Mouse (Mus musculus) midbrain, embryonic 14.5 days (tissue): ENCODE results near the gene Pp2d1. TPM values are rescaled to one million over a fixed set of nuclear protein-coding genes. Genes with fewer than 3 reads are reported as not detected.

Experiments used
- ATAC-seq: fragments of 200-750 bp; cut with Nextera tagmentation; 2 replicates; pipeline ENCODE4 v1.8.0; 2017; ENCODE audit warnings: moderate number of reproducible peaks, moderate library complexity; ENCODE audit not compliant: low FRiP score, low TSS enrichment
- DNase-seq: peaks from one replicate; pipeline ENCODE4 v3.0.0-alpha.2; 2015
- H3K27ac ChIP-seq: fragments of 300-500 bp; sonication (generic); replicated peaks from 2 replicates; pipeline ENCODE4 v1.5.1; 2014; ENCODE audit warnings: mild to moderate bottlenecking, low read depth, low read length, moderate library complexity
- H3K27me3 ChIP-seq: fragments of 300-500 bp; sonication (generic); 2 replicates; pipeline ENCODE4 v1.6.1; 2014; ENCODE audit warnings: low read length, control low read depth, mixed read lengths; ENCODE audit not compliant: control insufficient read depth, insufficient read depth
- H3K36me3 ChIP-seq: fragments of 300-500 bp; sonication (generic); 2 replicates; pipeline ENCODE4 v1.6.1; 2014; ENCODE audit warnings: low read length, control low read depth; ENCODE audit not compliant: control insufficient read depth, insufficient read depth
- H3K4me1 ChIP-seq: fragments of 300-500 bp; sonication (generic); 2 replicates; pipeline ENCODE4 v1.6.1; 2014; ENCODE audit warnings: mild to moderate bottlenecking, antibody characterized with exemption, low read length, control low read depth; ENCODE audit not compliant: control insufficient read depth, insufficient read depth
- H3K4me2 ChIP-seq: fragments of 300-500 bp; sonication (generic); 2 replicates; pipeline ENCODE4 v1.6.1; 2014; ENCODE audit warnings: mild to moderate bottlenecking, low read length, moderate library complexity
- H3K4me3 ChIP-seq: fragments of 300-500 bp; sonication (generic); replicated peaks from 2 replicates; pipeline ENCODE4 v1.5.1; 2014; ENCODE audit warnings: low read depth, low read length
- H3K9ac ChIP-seq: fragments of 300-500 bp; sonication (generic); replicated peaks from 2 replicates; pipeline ENCODE4 v1.6.1; 2014; ENCODE audit warnings: mild to moderate bottlenecking, low read length, moderate library complexity
- H3K9me3 ChIP-seq: fragments of 300-500 bp; sonication (generic); 2 replicates; pipeline ENCODE4 v1.6.1; 2016; ENCODE audit warnings: low read length, control low read depth, mixed read lengths; ENCODE audit not compliant: control insufficient read depth
- WGBS: fragments of 180-500 bp; shearing (Covaris S2); extraction: QIAGEN DNeasy Blood & Tissue Kit; methylation state at CpG from one replicate; pipeline ENCODE4 v1.1.7; 2014; 5-methylcytosine and 5-hydroxymethylcytosine counted together
- polyA plus RNA-seq: library from polyadenylated mRNA; unstranded; fragments of >200 nt; fragmentation: Nextera tagmentation; extraction: Ambion mirVana; gene quantifications from 2 replicates; pipeline ENCODE4 v1.2.1, GENCODE M21; 2014

Gene Pp2d1
- polyA plus RNA-seq, 1 experiment from 2014 or later, result 0.66 TPM

GRCm38 (mm10) chr17:53478858-53479603, 60.2 kb downstream of the Pp2d1 start, which contains the start of gene Rab5a:
Gene Rab5a, plus strand, starts transcription at chr17:53479234.
- H3K4me1 ChIP-seq, result peaks cover 17% of the 10 kb centered on the region
- H3K9me3 ChIP-seq, result no peaks in the 10 kb centered on the region
- WGBS, result under 1% methylated on average over 70 of the region's 82 CpGs
- H3K9ac ChIP-seq, result peak within 1 kb of the TSS; percentile 95
- peak within 1 kb of the TSS; percentile 96 for H3K4me3 ChIP-seq
- ATAC-seq (peak; percentile 98), DNase-seq (peak; percentile 100)
- H3K27ac ChIP-seq, result peak within 1 kb of the TSS; percentile 99
- H3K27me3 ChIP-seq, result no peaks in the 10 kb centered on the region
- 0 out of 2 replicates have a peak, but pooled peaks cover under 1% of the 10 kb centered on the region for H3K36me3 ChIP-seq
- H3K4me2 ChIP-seq, result peak within 1 kb of the TSS; percentile 90

- H3K9ac ChIP-seq, result peak overlapping the region; percentile 95
- DNase-seq (peak; percentile 32), ATAC-seq (no peak)
- no peaks in the 10 kb centered on the region for H3K36me3 ChIP-seq
- WGBS, result 8% methylated on average over 15 of the region's 15 CpGs
- peak overlapping the region; percentile 90 for H3K4me2 ChIP-seq
- H3K9me3 ChIP-seq, result no peaks in the 10 kb centered on the region
- no peaks in the 10 kb centered on the region for H3K27me3 ChIP-seq
- H3K4me1 ChIP-seq, result peaks cover 17% of the 10 kb centered on the region
- H3K4me3 ChIP-seq, result peak overlapping the region; percentile 96
- H3K27ac ChIP-seq, result peak overlapping the region; percentile 99
Measured at GRCm38 (mm10) chr17:53478066-53478857, 61.0 kb downstream of the Pp2d1 start.

DNA sequence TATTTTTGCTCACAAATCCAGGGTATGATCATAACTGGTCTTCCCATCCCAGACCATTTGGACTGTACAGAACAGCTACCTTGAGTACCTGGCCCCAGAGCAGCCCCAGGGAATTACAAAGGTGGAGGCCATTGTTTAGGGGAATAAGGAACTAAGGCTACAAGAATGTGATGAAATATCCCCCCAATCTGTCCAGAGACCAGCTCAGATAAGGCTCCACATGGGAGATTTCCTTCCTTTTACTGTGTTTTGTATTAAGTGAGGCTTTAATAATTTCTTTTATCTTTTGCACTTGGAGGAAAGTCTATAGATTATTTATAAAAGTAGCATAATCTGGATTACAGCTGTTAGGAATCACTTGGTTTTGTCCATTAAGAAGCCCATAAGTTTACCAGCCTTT, 70.6 kb downstream of the Pp2d1 start:
- H3K27ac ChIP-seq, result no peak overlapping the region
- DNase-seq (no peak), ATAC-seq (no peak)
- H3K27me3 ChIP-seq, result no peaks in the 10 kb centered on the region
- H3K9me3 ChIP-seq, result no peaks in the 10 kb centered on the region
- H3K9ac ChIP-seq, result no peak overlapping the region
- H3K4me2 ChIP-seq, result no peak overlapping the region
- H3K36me3 ChIP-seq, result no peaks in the 10 kb centered on the region
- H3K4me3 ChIP-seq, result no peak overlapping the region
- no peaks in the 10 kb centered on the region for H3K4me1 ChIP-seq

GRCm38 (mm10) chr17:53465569-53465968, 73.7 kb downstream of the Pp2d1 start:
- Histone ChIP-seq H3K9me3 (no peaks in the 10 kb centered on the region), H3K4me1 (0 out of 2 replicates have a peak, but pooled peaks cover 2% of the 10 kb centered on the region), H3K4me2 (no peak overlapping the region), H3K27me3 (no peaks in the 10 kb centered on the region), H3K4me3 (no peak overlapping the region), H3K27ac (no peak overlapping the region), H3K9ac (no peak overlapping the region), H3K36me3 (no peaks in the 10 kb centered on the region)
- no peak for DNase-seq
- ATAC-seq, result no peak
- 60% methylated on average over 4 of the region's 4 CpGs for WGBS

DNA sequence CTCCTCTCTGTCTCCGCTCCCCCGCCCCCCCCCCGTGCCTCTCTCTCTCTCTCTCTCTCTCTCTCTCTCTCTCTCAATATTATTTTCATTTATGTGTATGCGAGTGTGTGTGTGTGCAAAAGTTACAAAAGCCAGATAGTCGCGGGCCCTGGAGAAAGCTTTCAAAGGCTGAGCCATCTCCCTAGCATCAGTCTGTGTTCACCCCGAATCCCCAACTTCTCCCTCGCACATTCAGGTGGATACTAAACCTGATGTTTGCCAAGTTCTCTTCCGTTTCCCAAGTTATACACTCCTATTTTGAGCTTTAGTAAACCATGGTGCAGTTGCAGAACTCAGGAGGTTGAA, 75.8 kb downstream of the Pp2d1 start:
- no peaks in the 10 kb centered on the region for H3K36me3 ChIP-seq
- H3K9ac ChIP-seq, result peak overlapping the region; percentile 48
- WGBS, result 14% methylated on average over 9 of the region's 9 CpGs
- no peaks in the 10 kb centered on the region for H3K9me3 ChIP-seq
- H3K27me3 ChIP-seq, result no peaks in the 10 kb centered on the region
- H3K27ac ChIP-seq, result no peak overlapping the region
- peak; percentile 20 for DNase-seq
- peak overlapping the region; percentile 38 for H3K4me3 ChIP-seq
- 0 out of 2 replicates have a peak, but pooled peaks cover 2% of the 10 kb centered on the region for H3K4me1 ChIP-seq
- H3K4me2 ChIP-seq, result peak overlapping the region; percentile 70
- no peak; the same call in 1 of the 2 replicates for ATAC-seq

DNA sequence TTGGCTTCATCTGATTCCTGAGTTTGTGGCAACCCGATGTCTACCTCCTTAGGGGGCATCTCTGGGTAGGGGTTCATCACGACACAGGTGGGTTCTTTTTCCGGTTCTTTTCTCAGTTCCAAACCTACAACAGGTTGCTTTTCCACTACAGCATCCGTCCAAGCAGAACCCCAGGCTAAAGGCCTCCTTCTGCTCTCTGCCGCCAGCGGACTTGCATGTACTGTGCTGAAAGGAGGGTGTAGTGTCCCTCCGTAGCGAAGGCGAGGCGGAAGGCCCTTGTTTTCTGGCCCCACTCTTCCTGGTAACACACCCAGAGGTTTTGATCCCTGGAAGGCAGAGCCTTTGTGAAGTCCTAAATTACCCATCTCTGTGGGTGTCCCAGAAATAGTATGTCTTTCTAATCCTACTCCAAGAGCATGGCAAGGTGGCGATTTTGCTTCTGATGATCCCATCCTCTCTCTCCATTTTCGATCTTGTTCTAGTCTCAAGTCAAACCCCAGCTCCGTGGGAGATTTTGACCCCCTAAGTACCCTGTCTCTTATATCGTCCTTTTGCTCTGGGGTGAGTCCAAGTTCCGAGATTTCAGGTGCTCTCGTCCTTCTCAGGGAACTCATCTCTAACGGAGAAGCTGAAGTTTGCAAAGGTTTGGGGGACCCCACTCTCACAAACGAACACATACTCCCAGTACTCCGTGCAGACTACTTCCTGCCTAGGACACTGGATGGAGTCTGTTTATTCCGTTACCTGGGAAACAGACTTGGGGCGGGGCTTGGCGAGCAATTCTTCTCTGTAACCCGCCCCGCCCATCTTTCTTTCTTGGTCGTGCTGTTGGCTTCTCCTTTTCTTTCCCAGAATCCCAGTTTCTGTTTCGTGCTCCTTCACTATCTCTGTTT, 76.4 kb downstream of the Pp2d1 start, which contains the start of gene Efhb:
Gene Efhb (minus strand): TSS at position 719 of the 893 bp plus-strand sequence.
- no peaks in the 10 kb centered on the region for H3K27me3 ChIP-seq
- peak; percentile 91 for ATAC-seq
- no peaks in the 10 kb centered on the region for H3K36me3 ChIP-seq
- DNase-seq, result peak; percentile 91
- peak within 1 kb of the TSS; percentile 38 for H3K4me3 ChIP-seq
- H3K4me2 ChIP-seq, result peak within 1 kb of the TSS; percentile 70
- WGBS, result 20% methylated on average over 26 of the region's 26 CpGs
- H3K27ac ChIP-seq, result no peak within 1 kb of the TSS
- 0 out of 2 replicates have a peak, but pooled peaks cover 2% of the 10 kb centered on the region for H3K4me1 ChIP-seq
- H3K9me3 ChIP-seq, result no peaks in the 10 kb centered on the region
- peak within 1 kb of the TSS; percentile 48 for H3K9ac ChIP-seq

Other genes with a start within 250 kb of the Pp2d1 start
- 0.94 and 0.97 TPM in 2 replicates for gene Efhb, start 76.1 kb downstream of the Pp2d1 start, polyA plus RNA-seq
- gene Rab5a, start 60.2 kb downstream of the Pp2d1 start, polyA plus RNA-seq, result 105 and 110 TPM in 2 replicates
- gene Kat2b, start 27.4 kb upstream of the Pp2d1 start, polyA plus RNA-seq, result 9.2 and 9.4 TPM in 2 replicates
- 7.3 and 9.2 TPM in 2 replicates for gene Sgo1, start 149.9 kb upstream of the Pp2d1 start, polyA plus RNA-seq